Mouse (Mus musculus): ENCODE results near the gene Ngdn.
"Not testable (repeated sequence)": the region's sequence is repeated elsewhere in the genome, so short reads cannot be mapped to it uniquely, and the experiment has no call there.

Ngdn gene

DNA sequence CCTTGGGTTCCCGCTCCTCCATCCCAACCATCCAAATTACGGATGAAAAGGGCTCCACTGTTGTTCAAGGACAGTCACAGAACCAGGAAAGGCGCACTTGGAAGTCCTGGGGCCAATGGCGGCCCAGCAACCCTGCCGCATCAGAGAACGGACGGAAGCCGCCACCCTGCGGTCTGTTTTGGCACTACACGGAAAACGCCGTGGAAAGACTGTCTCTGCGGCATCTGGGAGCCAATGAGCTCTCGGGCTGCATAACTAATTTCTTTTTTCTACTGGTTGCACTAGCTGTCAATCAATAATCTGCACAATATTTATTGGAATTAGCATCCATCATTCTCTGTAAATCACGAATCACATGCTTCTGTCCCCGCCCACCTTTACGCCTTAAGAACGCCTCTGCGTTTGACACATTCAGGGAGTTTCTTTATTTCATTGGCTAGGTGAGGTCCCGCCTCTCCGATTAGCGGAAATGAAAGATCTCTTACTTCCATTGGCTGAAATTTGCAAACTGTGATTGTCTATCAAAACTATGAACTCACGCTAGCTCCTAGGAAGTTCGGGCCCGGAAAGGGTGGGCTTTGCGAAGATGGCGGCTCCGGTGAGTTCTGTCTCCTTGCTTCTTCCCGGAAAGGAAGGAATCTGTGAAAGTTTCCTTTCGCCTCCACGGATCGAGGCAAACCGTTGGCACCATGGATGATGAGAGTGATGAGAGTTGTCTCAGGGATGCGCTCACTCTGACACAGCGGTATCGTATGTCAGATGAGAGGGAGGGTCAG lies at the start of gene Ngdn:
Ngdn (plus strand) TSS at position 464 of the 776 bp plus-strand sequence.
- peak; percentile 94 for DNase-seq

DNA sequence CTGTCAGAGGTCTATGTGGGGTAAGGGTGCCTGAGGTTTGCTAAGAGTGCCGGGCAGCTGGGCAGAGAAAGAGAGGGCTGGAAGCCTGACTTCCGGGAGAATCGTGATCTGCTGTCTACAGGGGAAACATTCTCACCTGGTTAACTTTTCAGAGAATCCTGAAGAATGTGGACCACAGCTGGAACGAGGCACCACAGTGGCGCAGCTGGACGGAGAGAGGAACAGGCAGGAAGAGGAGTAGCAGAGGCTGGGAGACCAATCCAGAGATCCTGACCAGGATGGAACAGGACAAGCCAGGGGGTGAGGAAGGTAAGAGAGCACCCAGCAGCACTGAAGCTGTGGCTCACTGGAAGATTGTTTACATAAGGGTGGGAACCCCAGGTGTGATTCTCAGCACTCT lies 49.6 kb upstream of the Ngdn start:
- no peak for DNase-seq

DNA sequence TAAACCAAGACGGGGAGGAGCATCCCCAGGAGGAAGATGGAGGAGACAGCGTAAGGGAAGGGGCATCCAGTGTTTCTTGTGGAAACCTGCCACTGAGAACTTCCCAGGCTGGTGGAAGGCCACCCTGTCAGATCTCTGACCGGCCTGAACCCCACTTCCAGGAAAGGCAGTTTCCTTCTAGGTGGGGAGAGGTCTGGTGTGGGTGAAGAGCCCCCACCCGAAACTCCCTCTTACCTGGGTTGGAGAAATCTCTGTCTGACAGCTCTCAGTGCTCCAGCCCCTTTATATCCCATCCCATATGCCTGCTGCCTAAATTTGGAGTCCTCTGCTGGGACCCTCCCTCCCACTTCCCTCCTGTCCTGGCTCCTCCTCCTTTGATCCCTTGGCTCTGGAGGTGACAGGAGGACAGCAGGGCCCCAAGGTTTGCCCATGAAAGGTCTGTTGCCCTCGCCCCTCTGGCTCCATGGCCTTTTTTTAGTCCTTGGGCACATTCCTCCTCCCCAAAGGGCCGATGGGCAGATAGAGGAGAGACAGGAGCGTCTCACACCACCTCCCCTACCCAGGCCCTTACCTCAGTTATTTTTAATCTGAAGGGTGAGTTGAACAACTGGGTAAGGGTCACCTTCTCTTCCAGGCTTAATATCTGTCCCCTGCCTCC lies 48.8 kb upstream of the Ngdn start, which contains the start of gene Myh6:
Myh6 (minus strand) TSS at position 608 of the 658 bp plus-strand sequence.
- DNase-seq: no peak

DNA sequence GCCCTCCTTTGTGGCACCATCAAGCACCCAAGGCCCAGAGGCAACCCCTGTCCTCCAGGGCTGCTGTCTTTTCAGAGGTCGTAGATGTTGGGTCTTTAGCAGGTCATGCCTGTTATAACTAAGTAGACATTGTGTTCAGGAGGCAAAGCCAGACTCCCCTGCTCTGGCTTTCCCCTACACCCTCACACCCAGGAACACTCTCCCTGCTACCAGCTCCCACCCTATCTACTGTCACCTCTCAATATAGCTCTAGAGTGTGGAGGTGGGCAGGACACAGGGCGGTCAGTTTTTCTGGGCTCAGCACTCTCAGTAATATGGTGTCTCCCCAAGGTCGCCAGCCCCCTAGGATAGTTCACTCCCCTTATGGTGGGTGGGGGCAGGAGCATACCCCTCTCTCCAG lies 47.4 kb upstream of the Ngdn start:
- DNase-seq: no peak

DNA sequence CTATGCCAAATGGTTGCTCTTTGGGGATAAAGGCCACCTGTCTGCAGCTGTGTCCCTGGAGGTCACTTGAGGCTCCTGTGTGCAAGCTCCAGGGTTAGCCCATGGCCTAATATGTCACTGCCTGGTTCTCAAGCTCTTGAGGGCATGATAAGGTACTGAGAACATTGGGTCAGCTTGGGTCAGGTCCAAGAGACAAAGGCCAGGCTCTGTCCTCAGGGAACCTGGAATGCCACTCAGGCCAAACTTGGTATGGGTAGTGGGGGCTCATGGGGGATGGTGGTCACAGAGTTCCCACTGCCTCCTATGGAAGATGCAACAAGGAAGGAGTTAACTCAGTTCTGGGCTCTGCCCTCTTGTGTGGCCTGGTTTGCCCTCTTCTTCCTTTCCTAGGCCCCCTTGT lies 46.9 kb upstream of the Ngdn start:
- no peak for DNase-seq

DNA sequence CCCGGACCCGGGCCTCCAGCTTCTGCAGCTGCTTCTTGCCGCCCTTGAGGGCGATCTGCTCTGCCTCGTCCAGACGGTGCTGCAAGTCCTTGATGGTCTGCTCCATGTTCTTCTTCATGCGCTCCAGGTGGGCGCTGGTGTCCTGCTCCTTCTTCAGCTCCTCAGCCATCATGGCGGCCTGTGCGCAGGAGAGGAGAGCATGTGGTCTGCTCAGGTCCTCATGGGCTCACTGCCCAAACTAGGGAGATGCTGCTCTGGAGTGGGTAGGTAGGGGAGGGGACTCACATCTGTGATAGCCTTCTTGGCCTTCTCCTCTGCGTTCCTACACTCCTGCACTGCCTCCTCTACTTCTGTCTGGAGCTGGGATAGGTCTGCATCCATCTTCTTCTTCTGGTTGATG lies 42.5 kb upstream of the Ngdn start:
- not testable (repeated sequence) for DNase-seq

DNA sequence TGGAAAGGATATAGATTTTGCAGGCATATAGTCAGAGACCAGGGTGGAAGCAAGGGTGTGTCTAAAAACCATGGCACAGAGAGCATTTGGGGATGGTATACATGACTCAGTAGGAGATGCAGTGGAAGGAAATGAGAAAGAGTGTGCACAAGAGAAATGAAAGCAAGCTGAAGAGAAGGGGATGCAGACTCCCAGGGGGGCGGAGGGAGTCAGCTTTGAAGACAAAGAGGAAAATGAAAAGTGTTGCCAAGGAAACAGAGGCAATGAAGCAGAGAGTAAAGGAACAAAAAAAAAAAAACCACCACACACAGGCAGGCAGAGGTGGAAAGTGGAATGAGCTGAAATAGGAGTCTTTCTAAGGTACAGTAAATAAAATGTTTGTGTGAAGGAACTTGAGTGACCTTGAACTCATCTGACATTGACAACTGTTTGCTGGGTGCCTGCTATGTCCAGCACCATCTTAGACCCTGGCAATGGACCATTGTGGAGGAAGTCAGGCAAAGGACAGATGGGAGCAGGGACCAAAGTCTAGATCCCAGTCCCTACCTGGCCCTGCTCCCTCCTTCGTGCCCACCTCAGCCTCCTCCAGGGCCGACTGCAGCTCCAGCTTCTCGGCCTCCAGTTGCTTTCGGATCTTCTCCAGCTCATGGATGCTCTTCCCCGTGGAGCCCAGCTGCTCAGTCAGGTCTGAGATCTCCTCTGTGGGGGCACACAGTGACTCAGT lies 41.0 kb upstream of the Ngdn start:
- no peak for DNase-seq

DNA sequence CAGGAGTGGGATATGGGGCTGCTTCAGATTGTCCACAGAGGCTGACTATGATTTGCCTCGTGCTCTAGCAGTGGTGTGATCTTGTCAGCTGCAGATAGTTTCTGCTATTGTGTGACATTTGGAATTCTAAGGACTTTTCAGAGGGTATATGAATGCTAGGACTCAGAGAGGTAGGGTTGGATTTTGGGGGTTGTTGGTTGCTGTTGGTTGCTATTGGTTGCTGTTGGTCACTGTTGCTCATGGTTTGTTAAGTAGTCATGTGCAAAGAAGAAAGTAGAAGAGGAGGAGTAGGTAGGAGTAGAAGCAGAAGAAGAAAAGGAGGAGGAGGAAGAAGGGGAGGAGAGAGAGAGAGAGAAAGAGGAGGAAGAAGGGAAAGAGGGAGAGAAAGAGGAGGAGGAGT lies 38.6 kb upstream of the Ngdn start, which contains the start of gene Gm17428:
Gm17428 (plus strand) TSS at position 301 of the 400 bp plus-strand sequence.
- no peak for DNase-seq

DNA sequence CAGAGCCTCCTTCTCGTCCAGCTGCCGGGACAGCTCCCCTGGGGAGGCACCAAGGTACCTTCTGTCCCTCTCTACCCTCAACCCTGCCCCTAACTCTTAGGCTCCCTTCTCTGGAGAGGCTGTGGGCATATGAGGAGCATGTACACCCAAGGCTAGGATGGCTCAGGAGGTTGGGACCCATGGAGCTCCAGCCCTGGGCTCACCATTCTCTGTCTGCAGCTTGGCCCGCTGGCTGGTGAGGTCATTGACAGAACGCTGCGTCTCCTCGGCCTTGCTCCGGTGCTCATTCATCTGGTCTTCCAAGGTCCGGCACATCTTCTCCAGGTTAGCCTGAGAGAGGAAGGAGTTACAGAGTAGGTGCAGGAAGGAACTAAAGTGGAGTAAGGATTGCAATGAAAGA lies 36.6 kb upstream of the Ngdn start:
- no peak for DNase-seq

DNA sequence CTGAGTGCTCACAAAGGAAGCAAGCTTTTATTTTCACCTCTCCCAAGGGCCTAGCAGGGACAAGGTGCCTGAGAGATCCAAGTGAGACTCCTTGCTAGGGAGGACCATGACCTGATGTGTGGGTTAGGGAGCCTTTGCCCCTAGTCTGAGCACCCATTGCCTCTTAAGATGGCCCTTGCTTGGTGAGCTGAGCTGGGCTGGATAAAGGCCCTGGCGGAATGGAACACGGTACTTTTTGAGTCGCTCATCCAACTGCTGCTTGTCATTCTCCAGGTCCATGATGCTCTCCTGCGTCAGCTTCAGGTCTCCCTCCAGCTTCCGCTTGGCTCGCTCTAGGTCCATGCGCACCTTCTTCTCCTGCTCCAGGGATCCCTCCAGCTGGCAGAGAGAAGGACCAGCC lies 33.3 kb upstream of the Ngdn start:
- no peak for DNase-seq

DNA sequence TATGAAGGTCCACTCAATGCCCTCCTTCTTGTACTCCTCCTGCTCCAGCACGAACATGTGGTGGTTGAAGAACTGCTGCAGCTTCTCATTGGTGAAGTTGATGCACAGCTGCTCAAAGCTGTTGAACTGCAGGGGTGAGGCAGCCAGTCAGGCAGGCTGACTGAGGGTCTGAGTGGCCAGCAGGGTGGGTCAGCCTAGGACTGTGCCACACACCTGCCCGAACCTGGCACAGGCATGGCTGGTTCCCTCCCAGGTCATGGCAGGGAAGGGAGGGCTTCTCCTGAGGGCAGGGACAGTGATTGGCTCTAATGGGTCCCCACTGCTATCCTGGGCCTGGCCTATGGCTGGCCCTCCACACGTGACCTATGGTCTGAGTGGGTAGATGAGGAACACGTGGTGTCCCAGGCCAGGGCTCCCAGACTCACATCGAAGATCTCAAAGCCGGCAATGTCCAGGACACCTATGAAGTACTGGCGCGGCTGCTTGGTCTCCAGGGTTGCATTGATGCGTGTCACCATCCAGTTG lies 26.8 kb upstream of the Ngdn start:
- not testable (repeated sequence) for DNase-seq

DNA sequence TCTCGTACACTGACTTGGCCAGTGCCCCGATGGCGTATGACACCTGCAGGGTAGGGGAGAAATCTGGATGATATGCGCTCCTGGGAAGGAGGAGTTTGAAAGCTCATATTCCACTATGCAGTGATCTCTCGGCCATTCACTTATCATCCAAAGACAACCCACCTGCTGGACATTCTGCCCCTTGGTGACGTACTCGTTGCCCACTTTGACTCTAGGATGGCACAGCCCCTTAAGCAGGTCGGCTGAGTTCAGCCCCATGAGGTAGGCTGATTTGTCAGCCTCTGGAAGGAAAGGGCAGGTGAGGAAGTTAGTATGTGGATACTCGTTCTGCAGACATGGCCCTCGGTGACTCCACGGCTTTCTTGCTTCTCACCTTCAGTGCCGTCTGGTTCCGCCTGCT lies 26.4 kb upstream of the Ngdn start:
- no peak for DNase-seq

DNA sequence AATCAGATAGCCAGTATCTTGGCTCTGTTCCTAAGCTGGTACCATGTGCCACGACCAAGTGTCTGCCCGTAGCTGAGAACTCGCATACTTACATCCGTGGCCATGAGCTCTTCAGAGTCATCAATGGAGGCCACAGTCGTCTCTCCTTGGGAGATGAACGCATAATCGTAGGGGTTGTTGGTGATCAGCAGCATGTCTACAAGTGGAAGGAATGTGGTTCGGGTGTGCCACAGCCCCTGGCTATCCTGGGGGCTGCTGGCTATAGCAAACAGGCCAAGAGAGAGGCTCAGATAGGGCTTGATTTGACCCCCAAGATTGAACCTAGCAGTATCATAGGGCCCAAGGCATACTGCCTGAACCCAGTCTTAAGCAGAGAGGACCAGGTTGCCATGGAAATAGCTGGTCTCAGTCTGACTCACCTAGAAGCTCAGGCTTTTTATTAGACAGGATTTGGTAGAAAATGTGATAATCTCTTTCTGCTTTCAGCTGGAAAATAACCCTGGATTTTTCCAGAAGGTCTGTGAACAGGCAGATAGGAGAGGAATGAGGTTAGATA lies 25.3 kb upstream of the Ngdn start:
- DNase-seq: no peak

DNA sequence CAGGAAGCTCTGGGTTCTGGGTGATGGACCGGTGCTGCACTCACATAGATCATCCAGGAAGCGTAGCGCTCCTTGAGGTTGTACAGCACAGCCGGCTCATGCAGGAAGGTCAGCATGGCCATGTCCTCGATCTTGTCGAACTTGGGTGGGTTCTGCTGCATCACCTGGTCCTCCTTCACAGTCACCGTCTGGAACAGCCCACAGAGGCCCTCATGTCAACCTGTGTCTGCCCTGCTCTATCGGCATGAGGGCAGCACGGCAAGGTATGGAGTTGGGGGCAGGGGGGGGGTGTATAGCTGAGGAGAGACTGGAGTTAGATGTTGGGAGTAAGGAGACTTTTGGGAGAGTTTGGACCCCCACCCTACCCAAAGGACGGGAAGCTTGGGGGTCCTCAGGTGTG lies 23.1 kb upstream of the Ngdn start:
- DNase-seq: no peak

DNA sequence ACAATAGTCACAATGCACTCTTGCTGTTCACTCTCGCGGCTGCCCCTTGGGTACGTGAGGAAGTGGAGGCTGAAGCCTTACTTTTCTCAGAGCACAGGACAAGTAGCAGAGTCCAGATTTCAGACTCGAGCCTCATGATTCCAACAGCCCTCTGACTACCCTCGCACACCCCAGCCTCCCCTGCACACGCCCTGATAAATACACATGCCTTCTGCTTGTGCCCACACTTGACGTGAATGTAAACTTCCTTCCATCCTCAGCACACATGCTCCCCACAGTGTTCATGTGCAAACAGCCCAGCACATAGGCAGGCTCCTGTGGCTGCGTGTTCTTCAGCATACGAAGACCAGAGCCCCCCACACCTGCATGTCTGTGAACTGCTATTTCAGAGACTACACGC lies 21.6 kb upstream of the Ngdn start:
- no peak for DNase-seq

DNA sequence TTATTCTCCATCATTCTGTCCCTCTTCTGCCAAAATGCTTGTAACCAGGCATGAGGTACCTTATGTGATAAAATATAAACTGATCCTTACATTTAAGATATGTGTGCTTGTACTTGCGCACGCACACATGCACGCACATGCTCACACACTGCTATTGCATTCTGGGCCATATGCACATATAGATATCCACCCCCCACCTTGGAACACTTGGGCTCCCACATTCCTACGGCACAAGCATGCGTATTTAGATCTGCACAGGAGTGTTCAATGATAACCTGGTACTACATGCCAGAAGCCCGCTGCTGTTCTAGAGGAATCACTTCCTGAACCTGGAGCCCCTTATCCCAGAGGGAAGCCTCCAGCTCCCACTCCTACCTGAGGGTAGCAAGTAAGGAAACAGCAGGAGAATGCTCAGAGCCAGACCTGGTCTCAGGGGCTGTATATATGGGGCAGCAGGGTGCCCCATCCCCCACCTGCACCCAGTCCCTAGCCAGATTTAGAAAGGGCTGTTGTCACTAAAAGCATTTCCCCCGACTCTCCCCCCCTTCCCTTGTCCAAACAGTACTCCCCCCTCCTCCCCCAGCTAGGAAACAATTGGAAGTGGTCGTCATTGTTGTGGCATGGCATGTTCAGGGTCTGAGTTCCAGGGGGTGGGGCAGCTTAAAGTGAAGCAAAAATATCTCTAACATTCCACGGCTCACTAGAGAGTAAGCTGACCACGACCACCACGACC lies 21.0 kb upstream of the Ngdn start, which contains the start of gene Myh7:
Myh7 (minus strand) TSS at position 491 of the 733 bp plus-strand sequence.
- no peak for DNase-seq

DNA sequence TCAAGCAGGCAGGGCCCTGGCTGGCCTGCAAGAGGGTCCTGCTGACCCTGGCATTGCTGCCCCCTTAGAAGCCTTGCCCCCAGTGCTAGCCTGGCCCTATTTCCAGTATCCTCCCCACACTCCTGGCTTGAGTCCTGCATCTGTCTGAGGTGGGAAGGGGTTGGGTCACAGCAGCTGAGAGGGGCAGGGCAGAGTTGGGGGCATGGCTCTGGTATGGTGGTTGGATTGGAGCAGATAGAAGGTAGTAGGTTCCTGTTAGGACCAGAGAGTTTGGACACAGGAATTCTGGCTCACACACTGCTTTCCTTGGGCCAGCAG lies 20.4 kb upstream of the Ngdn start:
- no peak for DNase-seq

DNA sequence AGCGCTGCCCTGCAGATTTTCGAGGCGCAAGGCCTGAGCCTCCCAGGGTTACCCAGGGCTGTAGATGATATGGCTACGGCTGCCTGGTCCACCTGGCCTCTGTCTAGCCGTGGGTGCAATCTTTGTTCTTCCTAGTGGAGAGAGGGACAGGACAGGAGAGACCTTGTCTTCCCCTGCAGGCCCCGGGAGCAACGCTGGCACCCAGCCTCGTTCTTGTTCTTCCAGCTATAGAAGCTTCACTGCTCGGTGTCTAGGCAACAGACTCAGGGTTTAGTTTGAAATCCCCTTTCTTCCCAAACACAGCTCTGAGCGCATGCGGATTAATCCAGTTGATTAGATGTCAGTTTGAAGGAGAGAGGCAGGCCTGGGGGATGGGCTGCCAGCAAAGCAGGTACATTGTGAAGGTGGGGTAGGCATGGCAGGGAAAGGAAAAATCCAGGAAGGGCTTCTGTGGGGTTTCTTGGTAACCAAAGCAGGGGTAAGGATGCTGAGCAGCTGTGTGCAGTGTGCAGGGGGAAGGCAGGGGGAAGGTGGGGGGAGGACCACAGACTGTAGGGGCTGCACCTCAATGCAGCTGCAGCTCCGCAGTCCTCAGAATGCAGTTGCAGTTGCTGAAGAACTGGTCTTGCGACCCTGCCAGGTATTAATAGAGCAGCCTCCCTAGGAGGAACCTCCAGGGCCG lies 19.7 kb upstream of the Ngdn start:
- no peak for DNase-seq

DNA sequence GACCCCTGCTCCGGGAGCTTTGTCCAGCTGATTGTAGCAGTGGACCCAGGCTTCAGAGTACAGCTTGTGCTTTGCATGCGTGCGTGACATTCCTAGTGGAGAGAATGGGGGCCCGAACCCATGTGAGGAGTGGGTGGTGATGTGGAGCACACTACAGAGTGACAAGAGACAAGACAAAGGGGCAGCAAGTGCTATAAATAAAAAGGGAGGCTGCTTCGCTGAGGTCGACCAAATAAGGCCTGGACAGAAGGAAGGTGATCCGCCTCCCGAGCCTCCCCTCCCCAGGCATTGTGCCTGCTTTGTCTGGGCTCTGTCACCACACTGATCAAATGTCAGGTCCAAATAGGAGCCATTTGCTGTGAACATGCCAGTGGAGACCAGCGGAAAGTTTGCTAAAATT lies 18.5 kb upstream of the Ngdn start:
- DNase-seq: no peak

DNA sequence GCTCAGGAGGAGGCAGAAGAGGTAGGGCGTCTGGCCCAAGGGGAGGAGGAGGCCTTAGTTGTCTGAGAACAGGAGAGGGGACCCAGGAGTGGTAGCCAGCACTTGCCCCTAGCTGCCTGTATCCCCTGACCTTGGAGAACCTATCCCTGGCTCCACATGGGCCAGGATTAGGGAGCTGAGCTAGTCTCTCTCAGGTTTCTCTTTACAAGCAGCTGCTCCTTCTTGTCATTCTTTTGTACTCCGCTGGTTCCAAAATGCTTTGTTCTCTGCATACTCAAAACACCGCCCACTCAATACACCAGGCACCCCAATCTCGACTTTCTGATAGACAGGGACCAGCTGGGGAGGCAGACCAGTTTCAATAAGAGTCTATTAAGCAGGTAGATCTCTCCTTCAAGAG lies 18.0 kb upstream of the Ngdn start:
- no peak for DNase-seq

DNA sequence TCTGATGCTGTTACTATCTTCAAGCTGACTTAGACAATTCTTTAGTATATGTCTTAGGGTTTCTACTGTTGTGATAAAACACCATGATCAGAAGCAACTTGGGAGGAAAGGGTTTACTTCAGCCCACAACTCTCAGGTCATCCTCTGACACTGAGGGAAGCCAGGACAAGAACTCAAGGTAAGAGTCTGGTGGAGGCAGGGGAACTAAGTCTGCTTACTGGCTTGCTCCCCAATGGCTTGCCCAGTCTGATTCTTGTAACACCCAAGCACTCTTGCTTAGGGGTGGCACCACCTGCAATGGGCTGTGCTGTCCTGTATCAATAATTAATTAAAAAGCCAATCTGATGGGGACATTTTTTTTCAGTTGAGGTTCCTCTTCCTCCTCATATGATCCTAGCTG lies 16.6 kb upstream of the Ngdn start:
- DNase-seq: no peak

DNA sequence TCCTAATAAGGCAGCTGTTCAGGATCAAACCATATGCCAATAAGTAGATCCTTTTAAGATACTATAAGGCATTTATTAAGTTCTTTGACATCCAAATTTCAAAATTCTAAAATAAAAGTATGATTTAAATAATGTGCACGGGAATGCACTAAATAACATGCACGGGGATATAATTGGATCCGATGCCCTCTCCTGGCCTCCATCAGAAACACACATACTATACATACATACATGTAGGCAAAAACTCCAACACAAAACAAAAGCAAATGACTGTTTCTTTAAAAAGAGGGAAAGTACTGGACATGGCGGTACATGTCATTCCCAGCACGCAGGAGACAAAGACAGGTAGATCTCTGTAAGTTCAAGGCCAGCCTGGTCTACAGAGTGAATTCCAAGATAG lies 15.4 kb upstream of the Ngdn start:
- not testable (repeated sequence) for DNase-seq
